Mouse (Mus musculus) bone marrow, adult 2 months (tissue): ENCODE measurements around the gene Gjc1.

Experiments
- CTCF ChIP-seq: fragments of 200-500 bp; IDR thresholded peaks from 2 replicates; pipeline ENCODE4 v1.5.1; 2011; ENCODE audit warnings: low read length, control low read depth; ENCODE audit not compliant: control insufficient read depth, insufficient read depth
- POLR2A ChIP-seq: fragments of 200-500 bp; IDR thresholded peaks from 2 replicates; pipeline ENCODE4 v1.6.1; 2011; ENCODE audit warnings: low read depth, mild to moderate bottlenecking, control low read depth, low read length, borderline replicate concordance; ENCODE audit not compliant: control insufficient read depth

GRCm38 (mm10) chr11:102838616-102839150, 19.2 kb upstream of the Gjc1 start:
- TF ChIP-seq CTCF (no peak), POLR2A (no peak)
